Mouse (Mus musculus) left cerebral cortex, adult 18-20 months (tissue): ENCODE data around the gene Shank1. TPM values are rescaled to one million over a fixed set of nuclear protein-coding genes. Genes with fewer than 3 reads are reported as not detected.

Source experiments
- DNase-seq, 2 experiments: peaks; one replicate each; pipeline ENCODE4 v3.0.0; 2021 to 2022; ENCODE audit warnings: low spot score in 2 of 2, mixed read lengths in 1 of 2
- total RNA-seq, 2 experiments: library from RNA; stranded (reverse); gene quantifications; 2 replicates each; pipeline ENCODE4 v1.2.3; 2021

Gene Shank1
- total RNA-seq, 2 experiments from 2014 or later = 519 to 589 TPM

- DNase-seq = peak in 1 of 2 experiments; percentile 31
Measured at GRCm38 (mm10) chr7:44360792-44361301, 50.8 kb downstream of the Shank1 start.

- no peak for DNase-seq
Measured at GRCm38 (mm10) chr7:44372678-44373077, 62.6 kb downstream of the Shank1 start.

- DNase-seq = no peak
Measured at GRCm38 (mm10) chr7:44373460-44373859, 63.4 kb downstream of the Shank1 start.

- DNase-seq = peak; percentile 76 to 86
Measured at GRCm38 (mm10) chr7:44373889-44374652, 64.0 kb downstream of the Shank1 start.

GRCm38 (mm10) chr7:44374756-44375155 is 64.7 kb downstream of the Shank1 start:
- no peak for DNase-seq

- DNase-seq = no peak
Measured at GRCm38 (mm10) chr7:44375207-44375606, 65.2 kb downstream of the Shank1 start.

GRCm38 (mm10) chr7:44375793-44376192 is 65.7 kb downstream of the Shank1 start:
- DNase-seq = no peak

- DNase-seq = no peak
Measured at GRCm38 (mm10) chr7:44378290-44378689, 68.2 kb downstream of the Shank1 start.

- peak; percentile 74 to 85 for DNase-seq
Measured at GRCm38 (mm10) chr7:44382541-44382940, 72.5 kb downstream of the Shank1 start.

- peak; percentile 74 to 79 for DNase-seq
Measured at GRCm38 (mm10) chr7:44383980-44384715, 74.1 kb downstream of the Shank1 start, which contains the start of gene Syt3. TSS of gene Syt3 (plus strand) at chr7:44384102.

GRCm38 (mm10) chr7:44384716-44385059 is 74.6 kb downstream of the Shank1 start:
- no peak for DNase-seq

- DNase-seq = no peak
Measured at GRCm38 (mm10) chr7:44385720-44386119, 75.7 kb downstream of the Shank1 start, which contains the start of gene 1700008O03Rik. TSS of gene 1700008O03Rik (minus strand) at chr7:44385820.

- no peak for DNase-seq
Measured at GRCm38 (mm10) chr7:44391831-44392230, 81.8 kb downstream of the Shank1 start.

GRCm38 (mm10) chr7:44392341-44392740 is 82.3 kb downstream of the Shank1 start:
- no peak for DNase-seq

GRCm38 (mm10) chr7:44393284-44393683 is 83.2 kb downstream of the Shank1 start:
- no peak for DNase-seq

- DNase-seq = peak; percentile 48 to 64
Measured at GRCm38 (mm10) chr7:44398570-44398969, 88.5 kb downstream of the Shank1 start.

- DNase-seq = no peak
Measured at GRCm38 (mm10) chr7:44401673-44402072, 91.6 kb downstream of the Shank1 start.

- DNase-seq = peak; percentile 95 to 97
Measured at GRCm38 (mm10) chr7:44405346-44406014, 95.4 kb downstream of the Shank1 start.

- no peak for DNase-seq
Measured at GRCm38 (mm10) chr7:44406015-44406355, 95.9 kb downstream of the Shank1 start.
